ENCODE assay signal across 9 mouse cellular contexts in genomic region chr6:17562472-17563088, GRCm38 (mm10).
DNase-seq lines count a peak whose midpoint lies in the region; ATAC-seq and TF ChIP-seq lines count a peak whose summit lies in the region.
"Had no signal": no experiment of that assay in that cellular context is flagged by ENCODE, and none has a peak within 500 bp of the region (broad histone marks: within the 10 kb centered on the region; RNA-seq: fewer than 3 reads in every experiment).

No protein-coding gene starts in this region.

- no peaks in the 10 kb centered on the region for H3K27me3 ChIP-seq in forebrain, embryonic 11.5 days (ENCODE audit: control insufficient read depth, insufficient read depth, low read length)
- no peaks in the 10 kb centered on the region for H3K27me3 ChIP-seq in forebrain, embryonic 15.5 days
- H3K27me3 ChIP-seq in forebrain, postnatal 0 days (ENCODE audit: insufficient read depth, low read length): no peaks in the 10 kb centered on the region
- H3K27me3 ChIP-seq in midbrain, embryonic 11.5 days (ENCODE audit: control insufficient read depth, insufficient read depth, low read length): no peaks in the 10 kb centered on the region
- H3K27me3 ChIP-seq: Patski had no signal

- H3K4me3 ChIP-seq in forebrain, embryonic 11.5 days (ENCODE audit: low read depth, low read length): no peak overlapping the region
- H3K4me3 ChIP-seq in forebrain, embryonic 15.5 days: no peak overlapping the region
- H3K4me3 ChIP-seq in forebrain, postnatal 0 days (ENCODE audit: low read depth, low read length): no peak overlapping the region
- no peak overlapping the region for H3K4me3 ChIP-seq in midbrain, embryonic 11.5 days (ENCODE audit: low read depth, low read length)

- WGBS in forebrain, embryonic 11.5 days: 6% methylated on average over 10 of the region's 10 CpGs
- 6% methylated on average over 10 of the region's 10 CpGs for WGBS in forebrain, embryonic 15.5 days
- 7% methylated on average over 10 of the region's 10 CpGs for WGBS in forebrain, postnatal 0 days
- 7% methylated on average over 10 of the region's 10 CpGs for WGBS in midbrain, embryonic 11.5 days

- ATAC-seq in forebrain, embryonic 11.5 days (replicated peaks; ENCODE audit: low FRiP score): peak; percentile 42; the same call in 1 of the 2 replicates
- no peak for ATAC-seq in forebrain, embryonic 15.5 days (replicated peaks)
- ATAC-seq in forebrain, postnatal 0 days: peak; percentile 32; the same call in 1 of the 2 replicates
- ATAC-seq in midbrain, embryonic 11.5 days (ENCODE audit: low FRiP score): peak; percentile 86
- ATAC-seq: Patski had no signal

- 0 out of 2 replicates have a peak overlapping the region, but pooled peaks have one; percentile 20 for H3K4me2 ChIP-seq in forebrain, embryonic 11.5 days (ENCODE audit: low read depth, low read length, severe bottlenecking)
- no peak overlapping the region for H3K4me2 ChIP-seq in forebrain, embryonic 15.5 days (replicated peaks)
- H3K4me2 ChIP-seq in forebrain, postnatal 0 days (ENCODE audit: low read depth): no peak overlapping the region
- peak overlapping the region; percentile 16; the same call in 1 of the 2 replicates for H3K4me2 ChIP-seq in midbrain, embryonic 11.5 days

- H3K9me3 ChIP-seq in forebrain, embryonic 11.5 days (ENCODE audit: control insufficient read depth, low read length): no peaks in the 10 kb centered on the region
- H3K9me3 ChIP-seq in forebrain, embryonic 15.5 days: no peaks in the 10 kb centered on the region
- no peaks in the 10 kb centered on the region for H3K9me3 ChIP-seq in forebrain, postnatal 0 days (ENCODE audit: low read length)
- no peaks in the 10 kb centered on the region for H3K9me3 ChIP-seq in midbrain, embryonic 11.5 days (ENCODE audit: control insufficient read depth, low read length)

- no peak overlapping the region for H3K9ac ChIP-seq in forebrain, embryonic 11.5 days (ENCODE audit: low read length)
- H3K9ac ChIP-seq in forebrain, embryonic 15.5 days (replicated peaks): no peak overlapping the region
- H3K9ac ChIP-seq in forebrain, postnatal 0 days: no peak overlapping the region
- no peak overlapping the region for H3K9ac ChIP-seq in midbrain, embryonic 11.5 days (ENCODE audit: low read length)

- no peaks in the 10 kb centered on the region for H3K36me3 ChIP-seq in forebrain, embryonic 11.5 days (ENCODE audit: control insufficient read depth, insufficient read depth, low read length)
- no peaks in the 10 kb centered on the region for H3K36me3 ChIP-seq in forebrain, embryonic 15.5 days
- no peaks in the 10 kb centered on the region for H3K36me3 ChIP-seq in forebrain, postnatal 0 days (ENCODE audit: insufficient read depth)
- H3K36me3 ChIP-seq in midbrain, embryonic 11.5 days (ENCODE audit: control insufficient read depth, insufficient read depth, low read length): no peaks in the 10 kb centered on the region

- no peak for TF ChIP-seq CTCF in forebrain, postnatal 0 days (IDR thresholded peaks at IDR 0.05; ENCODE audit: low read depth)

- no peaks in the 10 kb centered on the region; the same call in 1 of the 2 replicates for H3K4me1 ChIP-seq in forebrain, embryonic 11.5 days (replicated peaks; ENCODE audit: control insufficient read depth, insufficient read depth, low read length)
- H3K4me1 ChIP-seq in forebrain, embryonic 15.5 days: 0 out of 2 replicates have a peak, but pooled peaks cover 3% of the 10 kb centered on the region
- no peaks in the 10 kb centered on the region for H3K4me1 ChIP-seq in forebrain, postnatal 0 days (ENCODE audit: insufficient read depth)
- H3K4me1 ChIP-seq in midbrain, embryonic 11.5 days (ENCODE audit: control insufficient read depth, insufficient read depth, low read length): peaks cover 8% of the 10 kb centered on the region

- no peak overlapping the region for H3K27ac ChIP-seq in forebrain, embryonic 11.5 days (ENCODE audit: low read depth, low read length)
- no peak overlapping the region for H3K27ac ChIP-seq in forebrain, embryonic 15.5 days (replicated peaks)
- no peak overlapping the region for H3K27ac ChIP-seq in forebrain, postnatal 0 days (ENCODE audit: low read depth, low read length)
- peak overlapping the region; percentile 25; the same call in 1 of the 2 replicates for H3K27ac ChIP-seq in midbrain, embryonic 11.5 days (ENCODE audit: low read depth, low read length)

- DNase-seq in forebrain, embryonic 11.5 days (ENCODE audit: low spot score): no peak
- peak; percentile 69 for DNase-seq in Muller cell, postnatal 12 days (ENCODE audit: inconsistent ontology term)
- DNase-seq in forebrain, postnatal 0 days: no peak
- DNase-seq in midbrain, embryonic 11.5 days (ENCODE audit: low spot score, missing footprints): peak; percentile 91
- DNase-seq in natural killer cell, adult 2 months (ENCODE audit: low spot score in 2 of 2): no peak
- DNase-seq in thymus, postnatal 0 days (ENCODE audit: low spot score): no peak
- DNase-seq in layer of hippocampus, adult 11-12 months (ENCODE audit: low spot score): no peak

Comparison
In these comparisons a context has a peak if more than half of its experiments do, and no peak if none do; other contexts are left out.
1. H3K4me2 ChIP-seq: peak in forebrain, embryonic 11.5 days (single experiment) and midbrain, embryonic 11.5 days (single experiment); none in forebrain, embryonic 15.5 days (single experiment) and forebrain, postnatal 0 days (single experiment).
2. DNase-seq: peak in Muller cell, postnatal 12 days (single experiment) and midbrain, embryonic 11.5 days (single experiment); none in forebrain, embryonic 11.5 days (single experiment), forebrain, postnatal 0 days (single experiment), natural killer cell, adult 2 months (0 of 2), thymus, postnatal 0 days (single experiment) and layer of hippocampus, adult 11-12 months (single experiment).